Mouse (Mus musculus): ENCODE measurements around the gene Hat1. TPM values are rescaled to one million over a fixed set of nuclear protein-coding genes. Genes with fewer than 3 reads are reported as not detected.

The Hat1 gene
- total and polyA plus RNA-seq, 3 experiments = 91.6 to 292 (median 167) TPM

DNA sequence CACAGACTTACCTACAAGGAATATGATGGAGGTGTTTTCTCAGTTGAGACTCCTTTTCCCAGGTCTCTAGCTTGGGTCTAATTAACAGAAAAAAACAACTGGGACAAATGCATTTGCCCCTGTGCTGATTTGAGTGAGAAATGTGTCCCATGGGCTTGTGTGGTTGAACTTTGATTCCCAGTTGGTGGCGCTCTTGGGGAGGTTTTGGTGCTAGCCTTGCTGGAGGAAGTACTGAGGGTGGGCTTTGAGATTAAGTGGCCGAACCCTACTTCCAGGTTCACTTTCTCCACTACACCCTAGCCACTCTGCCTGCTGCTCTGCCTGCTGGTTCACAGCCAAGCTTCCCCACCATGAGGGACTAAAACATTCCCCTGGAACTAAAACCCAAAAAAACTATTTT, 60.8 kb downstream of the Hat1 start:
- H3K27ac ChIP-seq (ENCODE audit: insufficient read depth, low read depth) = no peak overlapping the region
- no peaks in the 10 kb centered on the region for H3K36me3 ChIP-seq (replicated peaks in 1 of 2; ENCODE audit: control insufficient read depth in 1 of 2, insufficient read depth in 1 of 2, low read length in 1 of 2)
- H3K9ac ChIP-seq (ENCODE audit: insufficient read depth, low read depth) = no peak overlapping the region
- peaks cover 1% of the 10 kb centered on the region; the same call in 1 of the 2 replicates for H3K79me2 ChIP-seq (replicated peaks; ENCODE audit: control insufficient read depth, extremely low read depth, insufficient read depth, poor library complexity, severe bottlenecking)
- H3K9me3 ChIP-seq (replicated peaks; ENCODE audit: low read length) = no peaks in the 10 kb centered on the region
- H3K4me3 ChIP-seq (replicated peaks in 1 of 3; ENCODE audit: low read depth in 2 of 3, low read length in 2 of 3, poor library complexity in 1 of 3) = no peak overlapping the region
- H3K27me3 ChIP-seq (replicated peaks) = no peaks in the 10 kb centered on the region
- peaks cover 3 to 15% of the 10 kb centered on the region in 2 experiments for H3K4me1 ChIP-seq (ENCODE audit: control insufficient read depth in 1 of 2, insufficient read depth in 2 of 2)
- TF ChIP-seq IRF4 (IDR thresholded peaks at IDR 0.05; ENCODE audit: low read depth, low read length) (no peak), SIN3A (IDR thresholded peaks at IDR 0.05; ENCODE audit: low read length) (no peak), SMC3 (IDR thresholded peaks at IDR 0.05; ENCODE audit: low read depth, low read length) (peak; percentile 45), TBP (conservative IDR thresholded peaks at IDR 0.05; ENCODE audit: low read depth, low read length) (no peak), KAT2A (IDR thresholded peaks at IDR 0.05; ENCODE audit: insufficient replicate concordance, low read length) (no peak), ZNF384 (IDR thresholded peaks at IDR 0.05; ENCODE audit: low read depth, low read length) (no peak), RAD21 (IDR thresholded peaks at IDR 0.05; ENCODE audit: low read depth, low read length) (peak; percentile 55), PAX5 (IDR thresholded peaks at IDR 0.05; ENCODE audit: low read length) (no peak), MAZ (IDR thresholded peaks at IDR 0.05; ENCODE audit: low read depth, low read length) (no peak), POLR2AphosphoS2 (IDR thresholded peaks at IDR 0.05; ENCODE audit: low read depth, low read length) (no peak), CHD1 (IDR thresholded peaks at IDR 0.05; ENCODE audit: low read depth, low read length) (no peak), CTCF (conservative IDR thresholded peaks at IDR 0.05 in 1 of 2, IDR thresholded peaks at IDR 0.05 in 1 of 2; ENCODE audit: low read depth in 2 of 2, low read length in 2 of 2) (peak in 1 of 2 experiments; percentile 62; a peak in 2 of 4 replicates), BHLHE40 (IDR thresholded peaks at IDR 0.05; ENCODE audit: low read depth, low read length) (no peak)
- in situ Hi-C loops (cut with MboI; ENCODE audit: low pct_ligation_motif_present, low pct_unique_long_range_greater_than_20kb, low sequenced_read_pairs) = no loop called here
- dilution Hi-C loops (cut with MboI; ENCODE audit: extremely low pct_ligation_motif_present, extremely low pct_unique_long_range_greater_than_20kb, low sequenced_read_pairs) = no loop called here
- peak; percentile 18 for DNase-seq (ENCODE audit: extremely low read depth)
- no peak overlapping the region for H3K4me2 ChIP-seq (ENCODE audit: insufficient read depth, low read depth, poor library complexity, severe bottlenecking)

DNA sequence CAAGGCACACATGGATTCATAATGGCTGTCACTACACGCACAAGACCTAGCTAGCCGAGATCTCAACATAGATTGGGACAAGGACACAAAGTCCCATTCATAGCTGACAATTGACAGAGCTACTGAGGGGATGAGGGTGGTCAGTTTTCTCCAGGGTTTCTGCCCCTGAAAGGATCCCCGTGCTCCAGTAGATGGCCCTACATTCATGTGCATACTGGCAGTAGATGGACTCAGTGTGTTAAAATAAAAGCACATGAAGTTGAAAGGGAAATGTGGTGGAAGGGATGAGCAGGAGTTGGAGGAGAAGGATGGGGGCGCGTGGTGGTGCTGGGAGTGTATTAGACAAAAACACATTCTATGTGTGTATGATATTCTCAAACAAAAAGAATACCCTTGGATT, 63.0 kb downstream of the Hat1 start:
- no peak overlapping the region for H3K4me3 ChIP-seq (replicated peaks in 1 of 3; ENCODE audit: low read depth in 2 of 3, low read length in 2 of 3, poor library complexity in 1 of 3)
- no peak overlapping the region for H3K27ac ChIP-seq (ENCODE audit: insufficient read depth, low read depth)
- dilution Hi-C loops (cut with MboI; ENCODE audit: extremely low pct_ligation_motif_present, extremely low pct_unique_long_range_greater_than_20kb, low sequenced_read_pairs) (no loop called here), in situ Hi-C loops (cut with MboI; ENCODE audit: low pct_ligation_motif_present, low pct_unique_long_range_greater_than_20kb, low sequenced_read_pairs) (no loop called here)
- H3K4me2 ChIP-seq (ENCODE audit: insufficient read depth, low read depth, poor library complexity, severe bottlenecking) = no peak overlapping the region
- H3K9ac ChIP-seq (ENCODE audit: insufficient read depth, low read depth) = no peak overlapping the region
- H3K9me3 ChIP-seq (replicated peaks; ENCODE audit: low read length) = no peaks in the 10 kb centered on the region
- no peak for TF ChIP-seq ZMIZ1 (IDR thresholded peaks at IDR 0.05; ENCODE audit: low read depth, low read length)
- TF ChIP-seq BHLHE40 (IDR thresholded peaks at IDR 0.05; ENCODE audit: low read depth, low read length) = no peak
- TF ChIP-seq CTCF (conservative IDR thresholded peaks at IDR 0.05 in 1 of 2, IDR thresholded peaks at IDR 0.05 in 1 of 2; ENCODE audit: low read depth in 2 of 2, low read length in 2 of 2) = peak in 1 of 2 experiments; percentile 48; a peak in 2 of 4 replicates
- peak; percentile 32 for TF ChIP-seq SMC3 (IDR thresholded peaks at IDR 0.05; ENCODE audit: low read depth, low read length)
- peak; percentile 49 for TF ChIP-seq RAD21 (IDR thresholded peaks at IDR 0.05; ENCODE audit: low read depth, low read length)
- H3K79me2 ChIP-seq (replicated peaks; ENCODE audit: control insufficient read depth, extremely low read depth, insufficient read depth, poor library complexity, severe bottlenecking) = peaks cover 3% of the 10 kb centered on the region; the same call in 1 of the 2 replicates
- peaks cover 0 to 3% of the 10 kb centered on the region in 2 experiments for H3K36me3 ChIP-seq (replicated peaks in 1 of 2; ENCODE audit: control insufficient read depth in 1 of 2, insufficient read depth in 1 of 2, low read length in 1 of 2)
- H3K4me1 ChIP-seq (ENCODE audit: control insufficient read depth in 1 of 2, insufficient read depth in 2 of 2) = peaks cover 3 to 16% of the 10 kb centered on the region in 2 experiments
- DNase-seq (ENCODE audit: extremely low read depth) = no peak
- H3K27me3 ChIP-seq (replicated peaks) = no peaks in the 10 kb centered on the region
